11 mouse cellular contexts compared by ENCODE assay signal in the genomic region with DNA sequence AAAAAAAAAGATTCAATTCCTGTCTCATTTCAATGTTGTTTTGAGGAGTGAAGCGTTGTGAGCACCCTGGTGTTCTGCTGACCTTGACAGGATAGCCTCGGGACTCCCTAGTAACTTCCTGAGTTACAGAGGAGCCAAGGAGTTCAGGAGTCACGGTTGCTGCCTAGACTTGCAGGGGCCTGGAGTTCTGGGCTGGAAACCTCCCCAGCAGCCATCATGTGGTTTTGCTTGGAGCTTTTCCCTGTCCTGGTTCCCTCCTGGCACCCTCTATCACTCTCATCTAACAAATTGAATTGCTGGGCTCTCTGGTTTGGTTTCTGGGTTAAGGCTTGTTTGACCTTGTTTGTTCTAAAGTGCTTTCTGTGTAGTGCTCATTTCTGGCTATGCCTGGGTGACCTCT.
DNase-seq lines count a peak whose midpoint lies in the region; TF ChIP-seq lines count a peak whose summit lies in the region.
"Had no signal": no experiment of that assay in that cellular context is flagged by ENCODE, and none has a peak within 500 bp of the region (broad histone marks: within the 10 kb centered on the region; RNA-seq: fewer than 3 reads in every experiment).

No protein-coding gene starts in this region.

- no peak overlapping the region for H3K27ac ChIP-seq in cerebellum, adult 2 months (ENCODE audit: insufficient read depth, low read length)
- H3K27ac ChIP-seq in layer of hippocampus, adult 2 months, result peak overlapping the region; percentile 46
- H3K27ac ChIP-seq in heart, embryonic 10.5 days, result no peak overlapping the region
- H3K27ac ChIP-seq: limb, embryonic 13.5 days had no signal

- TF ChIP-seq CTCF in cerebellum, adult 2 months (IDR thresholded peaks at IDR 0.05; ENCODE audit: borderline replicate concordance, insufficient read depth, low read depth, low read length), result no peak
- TF ChIP-seq CTCF in layer of hippocampus, adult 2 months (conservative IDR thresholded peaks at IDR 0.05), result no peak

- H3K4me1 ChIP-seq in cerebellum, adult 2 months (ENCODE audit: control insufficient read depth, insufficient read depth, low read length), result no peaks in the 10 kb centered on the region
- no peaks in the 10 kb centered on the region for H3K4me1 ChIP-seq in heart, embryonic 10.5 days
- H3K4me1 ChIP-seq: limb, embryonic 13.5 days had no signal

- no peaks in the 10 kb centered on the region for H3K9me3 ChIP-seq in heart, embryonic 10.5 days
- H3K9me3 ChIP-seq: limb, embryonic 13.5 days had no signal

- WGBS in cerebellum, adult 2 months, result 30% methylated on average over 3 of the region's 3 CpGs
- 69% methylated on average over 3 of the region's 3 CpGs for WGBS in heart, embryonic 10.5 days

- no peak overlapping the region for H3K4me3 ChIP-seq in cerebellum, adult 2 months (replicated peaks; ENCODE audit: insufficient read depth, low read depth, low read length)
- no peak overlapping the region for H3K4me3 ChIP-seq in layer of hippocampus, adult 2 months
- no peak overlapping the region for H3K4me3 ChIP-seq in heart, embryonic 10.5 days
- H3K4me3 ChIP-seq: erythroblast, embryonic 14.5 days; limb, embryonic 13.5 days had no signal

- H3K27me3 ChIP-seq in cerebellum, adult 2 months (ENCODE audit: control insufficient read depth, insufficient read depth, low read length), result no peaks in the 10 kb centered on the region
- no peaks in the 10 kb centered on the region for H3K27me3 ChIP-seq in heart, embryonic 10.5 days (ENCODE audit: insufficient read depth, poor library complexity, severe bottlenecking)
- H3K27me3 ChIP-seq: limb, embryonic 13.5 days had no signal

- TF ChIP-seq POLR2A in cerebellum, adult 2 months (IDR thresholded peaks at IDR 0.05; ENCODE audit: borderline replicate concordance, insufficient read depth, low read length), result no peak

- no peaks in the 10 kb centered on the region for H3K36me3 ChIP-seq in heart, embryonic 10.5 days
- H3K36me3 ChIP-seq: limb, embryonic 13.5 days had no signal

- peak; percentile 11 to 20 for DNase-seq in cerebellum, adult 2 months
- DNase-seq in cerebellum, adult 11 months, result no peak
- DNase-seq in layer of hippocampus, adult 2 months (ENCODE audit: low spot score in 2 of 2), result peak; percentile 16 to 19
- no peak for DNase-seq in layer of hippocampus, adult 11-12 months (ENCODE audit: low spot score)
- DNase-seq in adrenal gland, adult 2 months, result peak; percentile 63
- DNase-seq in kidney, postnatal 14 days, result peak; percentile 33
- DNase-seq in heart, embryonic 10.5 days (ENCODE audit: low spot score), result no peak
- no peak for DNase-seq in embryo, embryonic 10 days (ENCODE audit: low spot score)
- DNase-seq: lung, adult 2 months had no signal

Comparison
In these comparisons a context has a peak if more than half of its experiments do, and no peak if none do; other contexts are left out.
1. DNase-seq: peak in cerebellum, adult 2 months (2 of 2), layer of hippocampus, adult 2 months (2 of 2), adrenal gland, adult 2 months (single experiment) and kidney, postnatal 14 days (single experiment); none in cerebellum, adult 11 months (single experiment), layer of hippocampus, adult 11-12 months (single experiment), heart, embryonic 10.5 days (single experiment) and embryo, embryonic 10 days (single experiment).